Mouse (Mus musculus): ENCODE results near the gene Il2rg.

Gene Il2rg

GRCm38 (mm10) chrX:101268025-101268754 lies at the start of gene Il2rg:
Gene Il2rg (minus strand): TSS chrX:101268255.
- DNase-seq (ENCODE audit: low read depth): no peak

- DNase-seq (ENCODE audit: low read depth): no peak
These were observed 45.7 kb upstream of the Il2rg start for GRCm38 (mm10) chrX:101313625-101314359.

GRCm38 (mm10) chrX:101309299-101309698 lies 41.2 kb upstream of the Il2rg start:
- DNase-seq (ENCODE audit: low read depth): no peak

GRCm38 (mm10) chrX:101304646-101305045 lies 36.6 kb upstream of the Il2rg start:
- no peak for DNase-seq (ENCODE audit: low read depth)

GRCm38 (mm10) chrX:101301654-101302053 lies 33.6 kb upstream of the Il2rg start:
- no peak for DNase-seq (ENCODE audit: low read depth)

GRCm38 (mm10) chrX:101300427-101301030 lies 32.5 kb upstream of the Il2rg start:
- DNase-seq (ENCODE audit: low read depth): no peak

GRCm38 (mm10) chrX:101299473-101300426 lies 31.7 kb upstream of the Il2rg start:
- no peak for DNase-seq (ENCODE audit: low read depth)

- no peak for DNase-seq (ENCODE audit: low read depth)
These were observed 31.0 kb upstream of the Il2rg start, which contains the start of gene Nlgn3 for GRCm38 (mm10) chrX:101299055-101299454. Gene Nlgn3 (plus strand): TSS chrX:101299168.

- no peak for DNase-seq (ENCODE audit: low read depth)
These were observed 22.1 kb upstream of the Il2rg start for GRCm38 (mm10) chrX:101290111-101290510.

GRCm38 (mm10) chrX:101289037-101289436 lies 21.0 kb upstream of the Il2rg start:
- DNase-seq (ENCODE audit: low read depth): no peak

GRCm38 (mm10) chrX:101288432-101288831 lies 20.4 kb upstream of the Il2rg start:
- DNase-seq (ENCODE audit: low read depth): no peak

GRCm38 (mm10) chrX:101287543-101287942 lies 19.5 kb upstream of the Il2rg start:
- peak; percentile 63 for DNase-seq (ENCODE audit: low read depth)

- no peak for DNase-seq (ENCODE audit: low read depth)
These were observed 18.1 kb upstream of the Il2rg start for GRCm38 (mm10) chrX:101285953-101286670.

GRCm38 (mm10) chrX:101285534-101285933 lies 17.5 kb upstream of the Il2rg start:
- peak; percentile 41 for DNase-seq (ENCODE audit: low read depth)

GRCm38 (mm10) chrX:101282813-101283212 lies 14.8 kb upstream of the Il2rg start:
- DNase-seq (ENCODE audit: low read depth): no peak

- DNase-seq (ENCODE audit: low read depth): peak; percentile 79
These were observed 6.1 kb upstream of the Il2rg start, which contains the start of gene Med12 for GRCm38 (mm10) chrX:101273875-101274738. Gene Med12 (plus strand): TSS chrX:101274030.

GRCm38 (mm10) chrX:101273410-101273809 lies 5.4 kb upstream of the Il2rg start:
- no peak for DNase-seq (ENCODE audit: low read depth)

GRCm38 (mm10) chrX:101268755-101269124 lies 685 bp upstream of the Il2rg start, which contains the start of gene Gm20489:
Gene Gm20489 (minus strand): TSS chrX:101269023.
- no peak for DNase-seq (ENCODE audit: low read depth)

- DNase-seq (ENCODE audit: low read depth): no peak
These were observed 1.4 kb downstream of the Il2rg start for GRCm38 (mm10) chrX:101266631-101267030.

GRCm38 (mm10) chrX:101263892-101264291 lies 4.2 kb downstream of the Il2rg start, which contains the start of gene Gm614:
Gene Gm614 (minus strand): TSS chrX:101263992.
- no peak for DNase-seq (ENCODE audit: low read depth)
